Mouse (Mus musculus) kidney, embryonic 15.5 days (tissue): ENCODE data around the gene Gls2. TPM values are rescaled to one million over a fixed set of nuclear protein-coding genes. Genes with fewer than 3 reads are reported as not detected.
"Not testable (repeated sequence)": the region's sequence is repeated elsewhere in the genome, so short reads cannot be mapped to it uniquely, and the experiment has no call there.

Experiments
- ATAC-seq: fragments of 200-750 bp; cut with Nextera tagmentation; replicated peaks from 2 replicates; pipeline ENCODE4 v1.8.0; 2017; ENCODE audit warnings: moderate TSS enrichment; ENCODE audit not compliant: low FRiP score
- H3K27ac ChIP-seq: fragments of 300-500 bp; sonication (generic); 2 replicates; pipeline ENCODE4 v1.5.1; 2015; ENCODE audit warnings: mild to moderate bottlenecking, inconsistent platforms
- H3K27me3 ChIP-seq: fragments of 300-500 bp; sonication (generic); 2 replicates; pipeline ENCODE4 v1.6.1; 2015; ENCODE audit warnings: inconsistent platforms
- H3K36me3 ChIP-seq: fragments of 300-500 bp; sonication (generic); 2 replicates; pipeline ENCODE4 v1.6.1; 2015; ENCODE audit warnings: inconsistent platforms
- H3K4me1 ChIP-seq: fragments of 300-500 bp; sonication (generic); 2 replicates; pipeline ENCODE4 v1.6.1; 2015; ENCODE audit warnings: inconsistent platforms
- H3K4me2 ChIP-seq: fragments of 300-500 bp; sonication (generic); 2 replicates; pipeline ENCODE4 v1.6.1; 2015; ENCODE audit warnings: moderate library complexity, mild to moderate bottlenecking, inconsistent platforms
- H3K4me3 ChIP-seq: fragments of 300-500 bp; sonication (generic); replicated peaks from 2 replicates; pipeline ENCODE4 v1.5.1; 2015; ENCODE audit warnings: mild to moderate bottlenecking, inconsistent platforms
- H3K9ac ChIP-seq: fragments of 300-500 bp; sonication (generic); 2 replicates; pipeline ENCODE4 v1.6.1; 2015; ENCODE audit warnings: mild to moderate bottlenecking, inconsistent platforms
- H3K9me3 ChIP-seq: fragments of 300-500 bp; sonication (generic); replicated peaks from 2 replicates; pipeline ENCODE4 v1.6.1; 2016; ENCODE audit warnings: inconsistent platforms
- WGBS: fragments of 180-500 bp; shearing (Covaris S2); methylation state at CpG from one replicate; pipeline ENCODE4 v1.1.7; 2015; ENCODE audit warnings: mixed read lengths; 5-methylcytosine and 5-hydroxymethylcytosine counted together
- polyA plus RNA-seq: library from polyadenylated mRNA; unstranded; fragments of >200 nt; fragmentation: Nextera tagmentation; extraction: Ambion mirVana; gene quantifications from 2 replicates; pipeline ENCODE4 v1.2.1, GENCODE M21; 2015

Gene Gls2
- polyA plus RNA-seq, 1 experiment from 2014 or later, result 1.4 TPM

DNA sequence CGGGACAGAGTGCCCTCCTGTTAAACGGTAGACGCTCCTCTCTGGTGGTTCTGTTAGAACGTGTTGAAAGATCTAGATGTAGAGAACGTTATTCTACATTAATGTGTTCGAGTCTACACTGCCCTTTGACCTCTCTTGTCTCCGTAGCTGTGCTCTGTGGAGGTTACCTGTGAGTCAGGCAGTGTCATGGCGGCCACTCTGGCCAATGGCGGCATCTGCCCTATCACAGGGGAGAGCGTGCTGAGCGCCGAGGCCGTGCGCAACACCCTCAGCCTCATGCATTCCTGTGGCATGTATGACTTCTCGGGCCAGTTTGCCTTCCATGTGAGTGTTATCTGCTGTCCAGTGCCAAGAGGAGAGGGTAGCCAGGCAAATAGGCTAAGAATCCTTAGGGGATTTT lies 10.7 kb downstream of the Gls2 start:
- WGBS, result 90% methylated on average over 15 of the region's 15 CpGs
- Histone ChIP-seq H3K4me1 (no peaks in the 10 kb centered on the region), H3K9me3 (no peaks in the 10 kb centered on the region), H3K4me2 (no peak overlapping the region), H3K36me3 (peaks cover 23% of the 10 kb centered on the region), H3K27me3 (no peaks in the 10 kb centered on the region), H3K27ac (no peak overlapping the region), H3K9ac (no peak overlapping the region), H3K4me3 (no peak overlapping the region)
- no peak for ATAC-seq

DNA sequence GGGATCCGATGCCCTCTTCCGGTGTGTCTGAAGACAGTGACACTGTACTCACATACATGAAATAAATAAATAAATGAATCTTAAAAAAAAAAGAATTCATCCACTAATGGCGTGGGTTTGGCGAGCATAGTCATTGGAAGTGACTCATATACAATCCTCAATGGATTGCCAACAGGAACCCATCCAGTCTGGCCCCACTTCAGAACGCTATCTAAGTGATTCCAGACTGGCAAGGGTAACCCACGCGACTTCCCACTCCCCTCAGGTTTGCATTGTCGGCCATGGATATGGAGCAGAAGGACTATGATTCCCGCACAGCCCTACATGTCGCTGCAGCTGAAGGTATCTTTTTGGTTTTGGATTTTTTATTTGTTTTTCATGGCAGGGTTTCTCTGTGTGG lies 14.1 kb downstream of the Gls2 start:
- peaks cover 21% of the 10 kb centered on the region for H3K4me1 ChIP-seq
- H3K9me3 ChIP-seq, result no peaks in the 10 kb centered on the region
- no peak for ATAC-seq
- H3K4me2 ChIP-seq, result no peak overlapping the region
- peaks cover 1% of the 10 kb centered on the region; the same call in 1 of the 2 replicates for H3K27me3 ChIP-seq
- WGBS, result 95% methylated on average over 10 of the region's 10 CpGs
- peaks cover 29% of the 10 kb centered on the region for H3K36me3 ChIP-seq
- H3K9ac ChIP-seq, result no peak overlapping the region
- H3K27ac ChIP-seq, result no peak overlapping the region
- H3K4me3 ChIP-seq, result no peak overlapping the region

DNA sequence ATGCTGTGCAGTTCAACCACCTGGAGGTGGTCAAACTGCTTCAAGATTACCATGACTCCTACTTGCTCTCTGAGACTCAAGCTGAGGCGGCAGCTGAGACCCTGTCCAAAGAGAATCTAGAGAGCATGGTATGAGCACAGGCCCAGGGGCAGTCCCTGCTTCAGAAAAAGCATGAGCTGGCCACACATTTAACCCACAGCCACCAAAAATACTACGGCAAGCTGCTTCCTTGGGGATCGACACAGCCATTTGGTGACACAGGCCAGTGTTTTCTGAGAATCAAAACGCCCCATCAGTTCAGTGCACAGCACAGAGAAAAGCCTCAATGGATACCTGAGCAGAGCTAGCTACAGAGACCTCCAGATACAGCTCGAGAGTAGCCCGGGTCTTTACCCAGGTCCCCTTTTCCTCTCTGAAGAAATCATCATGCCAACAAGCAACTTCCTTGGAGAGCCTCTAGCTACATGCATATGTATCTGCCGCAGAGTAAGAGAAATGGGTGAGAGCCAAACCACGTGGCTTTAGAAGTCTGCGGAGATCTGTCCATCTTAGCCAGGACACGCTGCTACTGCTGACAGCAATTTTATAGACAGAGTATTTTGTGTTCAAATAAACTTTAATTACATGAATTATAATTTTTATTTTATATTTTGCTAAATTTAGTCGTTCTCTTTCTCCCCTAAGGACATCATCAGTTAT lies 15.2 kb downstream of the Gls2 start:
- no peaks in the 10 kb centered on the region for H3K9me3 ChIP-seq
- no peak overlapping the region for H3K4me2 ChIP-seq
- ATAC-seq, result no peak
- WGBS, result 93% methylated on average over 11 of the region's 11 CpGs
- no peak overlapping the region for H3K4me3 ChIP-seq
- peaks cover 29% of the 10 kb centered on the region for H3K36me3 ChIP-seq
- no peak overlapping the region for H3K27ac ChIP-seq
- H3K27me3 ChIP-seq, result peaks cover 9% of the 10 kb centered on the region; the same call in 1 of the 2 replicates
- no peak overlapping the region for H3K9ac ChIP-seq
- H3K4me1 ChIP-seq, result peaks cover 22% of the 10 kb centered on the region

DNA sequence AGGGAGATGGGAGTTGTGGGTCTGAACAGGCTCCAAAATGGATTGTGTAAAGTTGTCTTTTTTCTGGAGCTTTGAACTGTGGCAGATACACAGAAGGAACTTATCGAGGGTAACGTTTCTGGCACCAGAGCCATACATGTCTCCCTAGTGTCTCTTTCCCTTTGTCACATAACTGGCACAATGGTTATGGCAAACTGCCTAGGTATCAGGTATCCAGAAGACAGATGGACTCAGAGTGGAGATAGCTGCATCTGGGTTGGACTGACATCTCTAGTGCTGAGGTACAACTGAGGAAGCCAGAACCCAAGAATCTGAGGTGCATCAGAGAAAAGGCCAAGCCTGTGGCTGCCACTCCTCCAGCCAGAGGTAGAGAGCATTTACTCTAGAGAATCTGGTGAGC lies 15.9 kb downstream of the Gls2 start:
- H3K27ac ChIP-seq, result no peak overlapping the region
- peak overlapping the region; percentile 83; the same call in 1 of the 2 replicates for H3K4me2 ChIP-seq
- no peak overlapping the region for H3K9ac ChIP-seq
- no peak for ATAC-seq
- H3K4me1 ChIP-seq, result peaks cover 22% of the 10 kb centered on the region
- H3K36me3 ChIP-seq, result peaks cover 29% of the 10 kb centered on the region
- peaks cover 11% of the 10 kb centered on the region; the same call in 1 of the 2 replicates for H3K27me3 ChIP-seq
- no peaks in the 10 kb centered on the region for H3K9me3 ChIP-seq
- H3K4me3 ChIP-seq, result 0 out of 2 replicates have a peak overlapping the region, but pooled peaks have one; percentile 4
- 87% methylated on average over 2 of the region's 2 CpGs for WGBS

DNA sequence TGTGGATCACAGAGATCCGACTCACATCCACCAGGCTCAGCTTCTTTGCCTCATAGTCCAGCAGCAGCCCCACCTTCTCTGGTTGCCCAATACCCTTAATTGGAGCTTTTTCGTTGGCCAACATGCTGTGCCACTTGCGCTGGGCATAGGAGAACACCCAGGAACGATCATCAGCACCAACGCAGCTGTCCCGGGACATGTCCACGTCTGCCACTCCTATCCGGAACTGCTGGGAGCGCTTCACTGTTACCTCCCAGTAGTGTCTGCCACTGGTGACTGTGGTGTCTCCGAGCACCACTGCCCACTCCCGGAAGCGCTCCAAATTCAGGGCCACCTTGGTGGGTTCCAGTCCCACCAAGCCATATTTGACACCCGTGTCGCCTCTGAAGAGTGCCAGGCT lies 16.7 kb downstream of the Gls2 start:
- WGBS, result 22% methylated on average over 14 of the region's 14 CpGs
- no peaks in the 10 kb centered on the region for H3K9me3 ChIP-seq
- H3K4me1 ChIP-seq, result peaks cover 22% of the 10 kb centered on the region
- peak overlapping the region; percentile 83 for H3K4me2 ChIP-seq
- ATAC-seq, result peak; percentile 23; the same call in 1 of the 2 replicates
- H3K27ac ChIP-seq, result no peak overlapping the region
- peaks cover 11% of the 10 kb centered on the region; the same call in 1 of the 2 replicates for H3K27me3 ChIP-seq
- peak overlapping the region; percentile 73 for H3K4me3 ChIP-seq
- H3K36me3 ChIP-seq, result peaks cover 28% of the 10 kb centered on the region
- H3K9ac ChIP-seq, result peak overlapping the region; percentile 64

DNA sequence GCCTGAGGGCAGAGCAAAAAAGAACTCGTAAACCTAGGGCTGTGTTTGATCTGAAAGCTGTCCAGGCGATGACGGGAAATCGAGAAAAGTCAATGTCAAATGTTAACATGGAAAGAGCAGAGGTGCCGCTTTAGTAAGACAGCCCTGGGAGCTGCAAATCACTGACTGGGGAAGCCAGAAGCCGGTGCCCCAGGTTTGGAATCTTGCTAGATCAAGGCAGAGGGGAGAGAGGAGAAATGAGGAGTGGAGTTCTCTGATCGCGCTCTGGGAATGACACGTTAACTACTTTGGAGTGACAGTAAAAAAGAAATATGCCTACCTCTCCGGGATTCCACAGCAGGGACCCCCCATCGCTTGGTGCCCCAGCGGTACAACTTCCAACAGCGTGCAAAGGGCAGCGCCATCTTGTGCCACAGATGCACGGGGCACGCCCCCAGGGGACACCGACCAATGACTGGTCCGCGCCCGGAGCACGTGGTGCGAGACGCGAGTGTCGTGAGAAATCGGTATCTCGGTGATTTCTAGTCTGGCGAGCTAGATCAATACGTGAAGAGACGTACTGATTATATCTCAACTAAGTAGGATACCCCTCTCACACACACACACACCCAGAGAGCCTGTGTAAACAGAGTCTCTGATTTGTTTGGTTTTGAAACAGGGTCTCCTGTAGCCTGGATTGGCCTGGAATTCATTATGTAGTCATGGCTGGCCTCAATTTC lies 17.3 kb downstream of the Gls2 start, which contains the start of gene Spryd4:
TSS of gene Spryd4 (minus strand) at position 418 of the 719 bp plus-strand sequence.
- peak within 1 kb of the TSS; percentile 72 for H3K27ac ChIP-seq
- under 1% methylated on average over 30 of the region's 30 CpGs for WGBS
- peak within 1 kb of the TSS; percentile 83 for H3K4me2 ChIP-seq
- H3K27me3 ChIP-seq, result peaks cover 11% of the 10 kb centered on the region; the same call in 1 of the 2 replicates
- H3K9me3 ChIP-seq, result no peaks in the 10 kb centered on the region
- H3K4me3 ChIP-seq, result peak within 1 kb of the TSS; percentile 73
- H3K36me3 ChIP-seq, result peaks cover 22% of the 10 kb centered on the region
- H3K9ac ChIP-seq, result peak within 1 kb of the TSS; percentile 64
- H3K4me1 ChIP-seq, result peaks cover 22% of the 10 kb centered on the region
- ATAC-seq, result peak; percentile 91

DNA sequence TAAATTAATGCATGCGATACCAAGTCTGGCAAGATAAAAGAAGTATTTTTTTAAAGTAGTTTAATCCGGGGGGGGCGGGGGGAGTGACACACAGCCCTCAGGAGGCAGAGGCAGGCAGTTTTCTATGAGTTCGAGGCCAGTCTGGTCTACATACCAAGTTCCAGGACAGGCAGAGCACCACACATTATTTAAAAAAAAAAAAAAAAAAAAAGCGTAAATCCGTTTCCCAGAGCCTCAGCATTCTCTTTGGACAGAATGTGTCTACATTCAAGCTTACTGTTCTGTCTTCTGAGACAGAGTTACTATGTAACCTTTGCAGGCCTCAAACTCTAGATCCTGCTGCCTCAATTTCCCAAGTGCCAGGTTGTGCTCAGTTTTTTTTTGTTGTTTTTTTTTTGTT lies 17.9 kb downstream of the Gls2 start:
- peaks cover 11% of the 10 kb centered on the region; the same call in 1 of the 2 replicates for H3K27me3 ChIP-seq
- peak overlapping the region; percentile 72 for H3K27ac ChIP-seq
- no peaks in the 10 kb centered on the region for H3K9me3 ChIP-seq

DNA sequence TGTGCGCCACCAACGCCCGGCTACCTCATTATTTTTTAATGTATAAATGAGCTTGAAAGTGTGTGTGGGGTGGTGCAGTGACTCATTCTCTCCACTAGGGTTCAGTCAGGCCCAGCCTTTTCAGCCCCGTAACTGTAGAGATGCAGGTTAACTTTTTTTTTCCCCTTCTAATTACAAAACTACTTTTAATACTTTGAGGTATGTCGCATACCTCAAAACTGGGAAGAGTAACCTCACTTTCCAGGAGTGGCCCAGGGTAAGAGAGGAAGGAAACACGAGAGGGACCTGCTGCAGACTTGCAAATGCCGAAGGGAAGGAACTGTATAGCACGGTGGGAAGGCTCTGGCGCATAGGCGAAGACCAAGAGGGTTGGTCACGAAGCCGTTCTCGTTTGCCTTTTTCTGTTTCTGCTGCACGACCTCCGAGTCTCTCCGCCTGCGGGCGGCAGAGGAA lies 18.6 kb downstream of the Gls2 start:
- peak; percentile 61 for ATAC-seq
- Histone ChIP-seq H3K9me3 (no peaks in the 10 kb centered on the region), H3K27ac (peak overlapping the region; percentile 54; the same call in 1 of the 2 replicates), H3K4me2 (peak overlapping the region; percentile 81), H3K9ac (peak overlapping the region; percentile 50), H3K4me1 (peaks cover 22% of the 10 kb centered on the region), H3K36me3 (peaks cover 15% of the 10 kb centered on the region), H3K4me3 (peak overlapping the region; percentile 42), H3K27me3 (peaks cover 11% of the 10 kb centered on the region; the same call in 1 of the 2 replicates)
- WGBS, result under 1% methylated on average over 18 of the region's 18 CpGs

More for the DNA sequence above, 17.9 kb downstream of the Gls2 start:
- no peak for ATAC-seq
- Histone ChIP-seq H3K4me3 (peak overlapping the region; percentile 73), H3K4me2 (peak overlapping the region; percentile 83), H3K4me1 (peaks cover 22% of the 10 kb centered on the region), H3K9ac (peak overlapping the region; percentile 64; the same call in 1 of the 2 replicates), H3K36me3 (peaks cover 16% of the 10 kb centered on the region)
- WGBS, result 53% methylated on average over 6 of the region's 6 CpGs

DNA sequence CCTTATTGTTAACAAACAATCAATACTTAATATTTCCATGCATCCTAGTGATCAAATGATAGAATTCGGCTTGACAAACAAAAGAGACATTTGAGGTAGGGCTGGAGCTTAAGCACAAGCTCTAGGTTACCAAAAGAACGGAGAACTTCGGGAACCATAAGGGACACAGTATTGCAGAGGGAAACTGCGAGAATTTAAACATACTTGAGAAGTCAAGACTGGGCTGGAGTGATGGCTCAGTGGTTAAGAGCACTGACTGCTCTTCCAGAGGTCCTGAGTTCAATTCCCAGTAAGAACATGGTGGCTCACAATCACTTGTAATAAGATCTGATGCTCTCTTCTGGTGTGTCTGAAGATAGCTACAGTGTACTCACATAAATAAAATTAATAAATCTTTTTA lies 19.9 kb downstream of the Gls2 start:
- ATAC-seq, result not testable (repeated sequence)

DNA sequence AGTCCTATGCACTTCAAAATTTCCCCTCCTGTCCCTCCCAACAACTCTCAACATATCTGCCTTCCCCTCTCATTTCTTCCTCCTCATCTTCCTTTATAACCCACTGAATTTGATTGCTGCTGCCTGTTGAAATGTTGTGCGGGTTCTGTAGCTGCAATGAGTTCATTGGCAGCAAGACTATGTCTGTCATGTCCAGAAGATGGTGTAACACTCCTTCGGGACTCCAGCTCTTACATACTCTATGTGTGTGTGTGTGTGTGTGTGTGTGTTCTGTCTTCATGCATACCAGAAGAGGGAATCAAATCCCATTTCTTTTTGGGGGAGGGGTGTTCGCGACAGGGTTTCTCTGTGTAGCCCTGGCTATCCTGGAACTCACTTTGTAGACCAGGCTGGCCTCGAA lies 20.7 kb downstream of the Gls2 start:
- no peaks in the 10 kb centered on the region for H3K9me3 ChIP-seq
- ATAC-seq, result no peak
- no peak overlapping the region for H3K9ac ChIP-seq
- peaks cover 11% of the 10 kb centered on the region; the same call in 1 of the 2 replicates for H3K27me3 ChIP-seq
- peaks cover 6% of the 10 kb centered on the region; the same call in 1 of the 2 replicates for H3K36me3 ChIP-seq
- WGBS, result 87% methylated on average over 5 of the region's 5 CpGs
- no peak overlapping the region for H3K4me3 ChIP-seq
- H3K27ac ChIP-seq, result no peak overlapping the region
- no peak overlapping the region for H3K4me2 ChIP-seq
- H3K4me1 ChIP-seq, result peaks cover 22% of the 10 kb centered on the region

More for the DNA sequence above, 19.9 kb downstream of the Gls2 start:
- peaks cover 14% of the 10 kb centered on the region for H3K36me3 ChIP-seq
- not testable (repeated sequence) for H3K4me2 ChIP-seq, H3K4me3 ChIP-seq, H3K27ac ChIP-seq, H3K9me3 ChIP-seq, H3K9ac ChIP-seq
- H3K27me3 ChIP-seq, result peaks cover 11% of the 10 kb centered on the region; the same call in 1 of the 2 replicates
- H3K4me1 ChIP-seq, result peaks cover 22% of the 10 kb centered on the region
- 92% methylated on average over 4 of the region's 4 CpGs for WGBS

DNA sequence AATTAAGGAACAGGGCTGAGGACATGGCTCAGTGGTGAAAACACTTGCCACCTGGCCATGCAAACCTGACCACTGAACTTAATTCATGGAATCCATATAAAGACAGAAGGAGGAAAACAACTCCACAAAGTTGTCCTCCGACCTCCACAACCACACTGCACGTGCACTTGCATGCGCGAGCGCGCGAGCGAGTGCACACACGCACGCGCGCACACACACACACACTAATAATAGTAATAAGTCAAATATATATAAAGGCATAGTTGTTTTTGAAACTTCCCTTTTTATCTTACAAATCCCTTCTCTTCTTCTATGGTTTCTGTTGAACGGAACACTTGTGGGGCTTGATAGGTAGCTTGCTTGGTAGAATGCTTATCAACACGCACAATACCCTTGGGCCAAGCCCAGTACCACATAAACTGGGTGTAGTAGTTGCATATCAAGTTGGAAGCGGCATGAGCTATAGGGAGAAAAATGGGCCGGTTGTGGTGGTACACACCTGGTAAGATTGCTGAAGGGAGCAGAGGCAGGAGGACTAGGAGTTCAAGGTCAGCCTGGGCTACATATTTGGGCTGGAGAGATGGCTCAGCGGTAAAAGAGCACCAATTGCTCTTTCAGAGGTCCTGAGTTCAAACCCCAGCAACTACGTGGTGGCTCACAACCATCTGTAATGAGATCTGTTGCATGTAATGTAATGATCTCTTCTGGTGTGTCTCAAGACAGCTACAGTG lies 24.3 kb downstream of the Gls2 start:
- ATAC-seq, result no peak
- Histone ChIP-seq H3K4me1 (no peaks in the 10 kb centered on the region), H3K27me3 (peaks cover 8% of the 10 kb centered on the region; the same call in 1 of the 2 replicates), H3K4me2 (no peak overlapping the region), H3K4me3 (no peak overlapping the region), H3K27ac (no peak overlapping the region), H3K9me3 (no peaks in the 10 kb centered on the region), H3K36me3 (no peaks in the 10 kb centered on the region), H3K9ac (no peak overlapping the region)
- 92% methylated on average over 18 of the region's 18 CpGs for WGBS
